Mouse (Mus musculus): ENCODE data around the gene Cdc6. TPM values are rescaled to one million over a fixed set of nuclear protein-coding genes. Genes with fewer than 3 reads are reported as not detected.

The Cdc6 gene
- polyA plus RNA-seq, 2 experiments: 28.6 to 64.1 TPM

DNA sequence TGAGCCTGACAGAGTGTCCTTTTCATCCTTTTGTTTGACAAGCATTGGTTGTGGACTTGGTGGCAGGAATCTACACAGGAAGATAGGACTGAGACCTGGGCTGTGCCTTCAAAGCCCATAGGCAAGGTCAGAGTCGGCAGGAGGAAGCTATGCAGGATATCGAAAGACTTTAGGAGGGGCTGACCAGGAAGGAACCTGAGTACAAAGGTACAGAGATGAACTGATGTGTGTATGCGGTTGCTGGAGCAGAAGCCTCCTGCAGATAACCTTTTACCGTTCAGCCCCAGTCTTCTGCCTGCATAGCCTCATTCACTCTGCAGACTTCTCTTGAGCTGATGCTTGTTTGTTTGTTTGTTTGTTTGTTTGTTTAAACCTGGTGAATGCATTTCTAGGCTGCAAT is 2.0 kb upstream of the Cdc6 start:
- TF ChIP-seq EP300 (IDR thresholded peaks at IDR 0.05; ENCODE audit: low read depth) (peak; percentile 48; the same call in 1 of the 2 replicates), CTCF (IDR thresholded peaks at IDR 0.05; ENCODE audit: low read depth) (no peak)
- peaks cover 53 to 63% of the 10 kb centered on the region in 2 experiments for H3K4me1 ChIP-seq (replicated peaks; ENCODE audit: control insufficient read depth in 2 of 2, insufficient read depth in 2 of 2, low read length in 1 of 2)
- peaks cover 25% of the 10 kb centered on the region for H3K36me3 ChIP-seq (replicated peaks; ENCODE audit: control insufficient read depth, insufficient read depth, low read depth)
- H3K27me3 ChIP-seq (ENCODE audit: control insufficient read depth, insufficient read depth, low read length): no peaks in the 10 kb centered on the region
- H3K4me3 ChIP-seq (ENCODE audit: insufficient read depth in 1 of 2, low read depth in 2 of 2, low read length in 2 of 2): no peak overlapping the region
- no peaks in the 10 kb centered on the region for H3K9me3 ChIP-seq (ENCODE audit: control insufficient read depth, low read length)
- H3K27ac ChIP-seq: peak overlapping the region; percentile 86
- H3K9ac ChIP-seq (replicated peaks): peak overlapping the region; percentile 10
- DNase-seq (ENCODE audit: low read depth in 3 of 3, low spot score in 3 of 3) (no peak), ATAC-seq (ENCODE audit: insufficient read depth) (no peak)
- peak overlapping the region; percentile 67 for H3K4me2 ChIP-seq (ENCODE audit: low read depth)
- 10% methylated on average over 4 of the region's 4 CpGs for WGBS (ENCODE audit: insufficient replicate concordance)

DNA sequence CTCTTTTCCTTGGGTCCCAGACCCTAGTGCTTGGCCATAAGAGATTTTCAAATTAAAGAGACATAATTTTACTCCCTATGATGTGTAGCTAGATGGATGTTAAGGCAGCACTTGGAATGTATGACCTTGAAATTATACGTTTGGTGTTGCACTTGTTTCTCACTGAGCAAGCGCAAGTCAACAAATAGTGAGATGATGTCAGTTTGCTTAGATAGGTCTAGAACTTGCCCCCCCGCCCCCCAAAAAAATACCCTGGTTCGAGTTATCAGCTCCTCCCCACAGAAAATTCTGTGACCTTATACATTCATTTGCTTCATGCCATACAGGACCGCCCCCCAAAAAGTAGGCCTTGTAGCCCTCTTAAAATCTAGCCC is 551 bp upstream of the Cdc6 start:
- 45% methylated on average over 5 of the region's 5 CpGs for WGBS (ENCODE audit: insufficient replicate concordance)
- Histone ChIP-seq H3K27ac (peak overlapping the region; percentile 77), H3K9ac (replicated peaks) (peak overlapping the region; percentile 68), H3K4me2 (ENCODE audit: low read depth) (peak overlapping the region; percentile 89), H3K4me3 (ENCODE audit: insufficient read depth in 1 of 2, low read depth in 2 of 2, low read length in 2 of 2) (peak overlapping the region; percentile 36 to 60), H3K27me3 (ENCODE audit: control insufficient read depth, insufficient read depth, low read length) (no peaks in the 10 kb centered on the region), H3K36me3 (replicated peaks; ENCODE audit: control insufficient read depth, insufficient read depth, low read depth) (peaks cover 34% of the 10 kb centered on the region), H3K9me3 (ENCODE audit: control insufficient read depth, low read length) (no peaks in the 10 kb centered on the region), H3K4me1 (replicated peaks; ENCODE audit: control insufficient read depth in 2 of 2, insufficient read depth in 2 of 2, low read length in 1 of 2) (peaks cover 66 to 76% of the 10 kb centered on the region in 2 experiments)
- DNase-seq (ENCODE audit: low read depth in 3 of 3, low spot score in 3 of 3): no peak
- no peak for TF ChIP-seq CTCF (IDR thresholded peaks at IDR 0.05; ENCODE audit: low read depth)
- TF ChIP-seq EP300 (IDR thresholded peaks at IDR 0.05; ENCODE audit: low read depth): no peak
- ATAC-seq (ENCODE audit: insufficient read depth): no peak

DNA sequence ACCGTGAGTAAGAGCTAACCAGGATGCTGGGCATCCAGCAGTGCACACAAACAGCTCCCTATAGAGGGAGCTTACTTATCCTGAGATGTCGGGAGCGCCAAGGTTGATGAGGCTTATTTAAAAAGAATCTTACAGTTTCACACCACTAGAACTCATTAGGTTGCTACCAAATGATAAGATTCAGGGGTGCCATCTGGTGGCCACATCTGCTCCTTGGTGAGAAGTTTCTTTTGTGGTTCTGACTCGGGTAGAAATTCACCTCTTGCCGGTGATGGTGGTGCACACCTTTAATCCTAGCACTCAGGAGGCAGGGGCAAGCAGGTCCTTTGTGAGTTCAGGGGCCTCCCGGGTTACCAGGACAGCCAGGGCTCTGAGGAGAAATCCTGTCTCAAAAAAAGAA is 2.1 kb downstream of the Cdc6 start:
- no peak for ATAC-seq (ENCODE audit: insufficient read depth)
- no peaks in the 10 kb centered on the region for H3K27me3 ChIP-seq (ENCODE audit: control insufficient read depth, insufficient read depth, low read length)
- peak overlapping the region; percentile 60 to 88 for H3K4me3 ChIP-seq (ENCODE audit: insufficient read depth in 1 of 2, low read depth in 2 of 2, low read length in 2 of 2)
- peak; percentile 65 to 76 (median 69) for DNase-seq (ENCODE audit: low read depth in 3 of 3, low spot score in 3 of 3)
- H3K36me3 ChIP-seq (replicated peaks; ENCODE audit: control insufficient read depth, insufficient read depth, low read depth): peaks cover 60% of the 10 kb centered on the region
- peaks cover 47 to 58% of the 10 kb centered on the region in 2 experiments for H3K4me1 ChIP-seq (replicated peaks; ENCODE audit: control insufficient read depth in 2 of 2, insufficient read depth in 2 of 2, low read length in 1 of 2)
- 28% methylated on average over 6 of the region's 6 CpGs for WGBS (ENCODE audit: insufficient replicate concordance)
- H3K9me3 ChIP-seq (ENCODE audit: control insufficient read depth, low read length): no peaks in the 10 kb centered on the region
- TF ChIP-seq CTCF (IDR thresholded peaks at IDR 0.05; ENCODE audit: low read depth) (peak; percentile 79), EP300 (IDR thresholded peaks at IDR 0.05; ENCODE audit: low read depth) (peak; percentile 49)
- H3K9ac ChIP-seq (replicated peaks): peak overlapping the region; percentile 67
- peak overlapping the region; percentile 84 for H3K27ac ChIP-seq
- peak overlapping the region; percentile 89 for H3K4me2 ChIP-seq (ENCODE audit: low read depth)

DNA sequence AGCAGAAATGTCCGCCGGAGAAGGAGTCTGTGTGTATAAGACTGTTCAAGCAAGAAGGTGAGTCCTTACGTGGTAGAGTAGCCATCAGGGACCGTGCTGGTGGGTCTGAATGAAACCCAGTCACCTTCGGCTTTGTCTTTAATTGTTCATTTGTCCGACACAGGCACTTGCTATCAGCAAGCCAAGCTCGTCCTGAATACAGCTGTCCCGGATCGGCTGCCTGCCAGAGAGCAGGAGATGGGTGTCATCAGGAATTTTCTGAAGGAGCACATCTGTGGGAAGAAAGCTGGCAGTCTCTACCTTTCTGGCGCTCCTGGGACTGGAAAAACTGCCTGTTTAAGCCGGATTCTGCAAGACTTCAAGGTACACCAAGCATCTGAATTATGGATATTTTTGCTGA is 2.8 kb downstream of the Cdc6 start:
- peaks cover 67% of the 10 kb centered on the region for H3K36me3 ChIP-seq (replicated peaks; ENCODE audit: control insufficient read depth, insufficient read depth, low read depth)
- ATAC-seq (ENCODE audit: insufficient read depth): no peak
- no peak for TF ChIP-seq EP300 (IDR thresholded peaks at IDR 0.05; ENCODE audit: low read depth)
- no peak for TF ChIP-seq CTCF (IDR thresholded peaks at IDR 0.05; ENCODE audit: low read depth)
- no peak for DNase-seq (ENCODE audit: low read depth in 3 of 3, low spot score in 3 of 3)
- 83% methylated on average over 11 of the region's 11 CpGs for WGBS (ENCODE audit: insufficient replicate concordance)
- peak overlapping the region; percentile 67 for H3K9ac ChIP-seq (replicated peaks)
- H3K4me3 ChIP-seq (ENCODE audit: insufficient read depth in 1 of 2, low read depth in 2 of 2, low read length in 2 of 2): peak overlapping the region; percentile 60 to 88
- H3K27ac ChIP-seq: peak overlapping the region; percentile 84
- peaks cover 39 to 52% of the 10 kb centered on the region in 2 experiments for H3K4me1 ChIP-seq (replicated peaks; ENCODE audit: control insufficient read depth in 2 of 2, insufficient read depth in 2 of 2, low read length in 1 of 2)
- peak overlapping the region; percentile 89 for H3K4me2 ChIP-seq (ENCODE audit: low read depth)
- no peaks in the 10 kb centered on the region for H3K27me3 ChIP-seq (ENCODE audit: control insufficient read depth, insufficient read depth, low read length)
- no peaks in the 10 kb centered on the region for H3K9me3 ChIP-seq (ENCODE audit: control insufficient read depth, low read length)

DNA sequence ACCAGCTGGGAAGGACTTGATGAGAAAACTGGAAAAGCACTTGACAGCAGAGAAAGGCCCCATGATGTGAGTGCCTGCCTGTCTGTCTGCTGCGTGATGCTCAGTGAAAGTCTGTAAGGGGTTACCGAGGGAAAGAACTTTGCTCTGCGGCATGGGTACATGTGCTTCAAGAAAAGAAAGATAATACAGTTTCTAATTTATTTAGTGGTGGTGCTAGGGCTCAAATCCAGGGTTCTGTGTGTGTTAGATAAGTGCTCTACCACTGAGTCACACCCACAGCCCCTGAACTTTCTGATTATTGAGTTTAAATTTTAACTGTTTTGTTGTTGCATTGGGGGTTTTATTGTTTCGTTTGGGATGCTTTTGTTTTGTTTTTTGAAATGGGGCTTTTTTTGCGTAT is 3.9 kb downstream of the Cdc6 start:
- 25% methylated on average over 5 of the region's 5 CpGs for WGBS (ENCODE audit: insufficient replicate concordance)

More for the DNA sequence above, 3.9 kb downstream of the Cdc6 start:
- peaks cover 29 to 42% of the 10 kb centered on the region in 2 experiments for H3K4me1 ChIP-seq (replicated peaks; ENCODE audit: control insufficient read depth in 2 of 2, insufficient read depth in 2 of 2, low read length in 1 of 2)
- peak overlapping the region; percentile 84 for H3K27ac ChIP-seq
- DNase-seq (ENCODE audit: low read depth in 3 of 3, low spot score in 3 of 3) (peak; percentile 67 to 76 (median 74)), ATAC-seq (ENCODE audit: insufficient read depth) (peak; percentile 60)
- H3K4me2 ChIP-seq (ENCODE audit: low read depth): peak overlapping the region; percentile 89
- peaks cover 78% of the 10 kb centered on the region for H3K36me3 ChIP-seq (replicated peaks; ENCODE audit: control insufficient read depth, insufficient read depth, low read depth)
- TF ChIP-seq EP300 (IDR thresholded peaks at IDR 0.05; ENCODE audit: low read depth): peak; percentile 82
- TF ChIP-seq CTCF (IDR thresholded peaks at IDR 0.05; ENCODE audit: low read depth): no peak
- H3K9ac ChIP-seq (replicated peaks): peak overlapping the region; percentile 67
- no peaks in the 10 kb centered on the region for H3K27me3 ChIP-seq (ENCODE audit: control insufficient read depth, insufficient read depth, low read length)
- H3K9me3 ChIP-seq (ENCODE audit: control insufficient read depth, low read length): no peaks in the 10 kb centered on the region
- H3K4me3 ChIP-seq (ENCODE audit: insufficient read depth in 1 of 2, low read depth in 2 of 2, low read length in 2 of 2): peak overlapping the region; percentile 43 to 60
